Mouse (Mus musculus) midbrain, embryonic 16.5 days (tissue): Measurements from ENCODE around the gene Ascc1. TPM values are rescaled to one million over a fixed set of nuclear protein-coding genes. Genes with fewer than 3 reads are reported as not detected.

ENCODE experiments used
- ATAC-seq: fragments of 200-750 bp; cut with Nextera tagmentation; 2 replicates; pipeline ENCODE4 v1.8.0; 2017; ENCODE audit warnings: moderate TSS enrichment
- H3K27ac ChIP-seq: fragments of 300-500 bp; sonication (generic); 2 replicates; pipeline ENCODE4 v1.5.1; 2014; ENCODE audit warnings: mild to moderate bottlenecking, low read length, mixed read lengths
- H3K27me3 ChIP-seq: fragments of 300-500 bp; sonication (generic); 2 replicates; pipeline ENCODE4 v1.6.1; 2014; ENCODE audit warnings: low read depth, low read length, mixed read lengths; ENCODE audit not compliant: control insufficient read depth, insufficient read depth
- H3K36me3 ChIP-seq: fragments of 300-500 bp; sonication (generic); 2 replicates; pipeline ENCODE4 v1.6.1; 2014; ENCODE audit warnings: mild to moderate bottlenecking, low read length, moderate library complexity, mixed read lengths; ENCODE audit not compliant: control insufficient read depth, insufficient read depth
- H3K4me1 ChIP-seq: fragments of 300-500 bp; sonication (generic); 2 replicates; pipeline ENCODE4 v1.6.1; 2014; ENCODE audit warnings: mild to moderate bottlenecking, low read length, mixed read lengths; ENCODE audit not compliant: control insufficient read depth, insufficient read depth
- H3K4me2 ChIP-seq: fragments of 300-500 bp; sonication (generic); 2 replicates; pipeline ENCODE4 v1.6.1; 2014; ENCODE audit warnings: mild to moderate bottlenecking, low read length, mixed read lengths
- H3K4me3 ChIP-seq: fragments of 300-500 bp; sonication (generic); 2 replicates; pipeline ENCODE4 v1.5.1; 2014; ENCODE audit warnings: low read depth, mild to moderate bottlenecking, low read length, moderate library complexity, mixed read lengths
- H3K9ac ChIP-seq: fragments of 300-500 bp; sonication (generic); 2 replicates; pipeline ENCODE4 v1.6.1; 2014; ENCODE audit warnings: low read depth, low read length, mixed read lengths
- H3K9me3 ChIP-seq: fragments of 300-500 bp; sonication (generic); replicated peaks from 2 replicates; pipeline ENCODE4 v1.6.1; 2014; ENCODE audit warnings: mild to moderate bottlenecking, low read length, mixed read lengths; ENCODE audit not compliant: control insufficient read depth, poor library complexity, severe bottlenecking
- WGBS: fragments of 180-500 bp; shearing (Covaris S2); extraction: QIAGEN DNeasy Blood & Tissue Kit; methylation state at CpG from one replicate; pipeline ENCODE4 v1.1.7; 2014; 5-methylcytosine and 5-hydroxymethylcytosine counted together
- polyA plus RNA-seq: library from polyadenylated mRNA; unstranded; fragments of >200 nt; fragmentation: Nextera tagmentation; extraction: Ambion mirVana; gene quantifications from 2 replicates; pipeline ENCODE4 v1.2.1, GENCODE M21; 2015

Gene Ascc1
- polyA plus RNA-seq, 1 experiment from 2014 or later = 54.5 TPM

GRCm38 (mm10) chr10:59965362-59965695, 37.3 kb upstream of the Ascc1 start:
- no peak overlapping the region for H3K27ac ChIP-seq
- H3K9ac ChIP-seq = no peak overlapping the region
- no peaks in the 10 kb centered on the region for H3K9me3 ChIP-seq
- H3K4me1 ChIP-seq = peaks cover 9% of the 10 kb centered on the region
- no peaks in the 10 kb centered on the region for H3K27me3 ChIP-seq
- no peak overlapping the region for H3K4me2 ChIP-seq
- no peak for ATAC-seq
- no peak overlapping the region for H3K4me3 ChIP-seq
- no peaks in the 10 kb centered on the region for H3K36me3 ChIP-seq
- 28% methylated on average over 9 of the region's 9 CpGs for WGBS

- H3K4me3 ChIP-seq = no peak overlapping the region
- WGBS = 73% methylated on average over 8 of the region's 8 CpGs
- H3K27me3 ChIP-seq = no peaks in the 10 kb centered on the region
- H3K4me1 ChIP-seq = peaks cover 14% of the 10 kb centered on the region
- no peak overlapping the region for H3K9ac ChIP-seq
- ATAC-seq = no peak
- no peak overlapping the region for H3K27ac ChIP-seq
- H3K9me3 ChIP-seq = no peaks in the 10 kb centered on the region
- no peaks in the 10 kb centered on the region for H3K36me3 ChIP-seq
- H3K4me2 ChIP-seq = no peak overlapping the region
These were observed 36.8 kb upstream of the Ascc1 start for GRCm38 (mm10) chr10:59965788-59966187.

- H3K27ac ChIP-seq = no peak overlapping the region
- WGBS = 92% methylated on average over 6 of the region's 6 CpGs
- H3K27me3 ChIP-seq = no peaks in the 10 kb centered on the region
- no peaks in the 10 kb centered on the region for H3K36me3 ChIP-seq
- H3K4me3 ChIP-seq = no peak overlapping the region
- H3K9ac ChIP-seq = no peak overlapping the region
- ATAC-seq = no peak
- no peaks in the 10 kb centered on the region for H3K9me3 ChIP-seq
- H3K4me1 ChIP-seq = peaks cover 17% of the 10 kb centered on the region
- H3K4me2 ChIP-seq = no peak overlapping the region
These were observed 35.9 kb upstream of the Ascc1 start for GRCm38 (mm10) chr10:59966743-59967142.

- no peaks in the 10 kb centered on the region for H3K36me3 ChIP-seq
- no peak for ATAC-seq
- H3K4me2 ChIP-seq = no peak overlapping the region
- H3K27me3 ChIP-seq = no peaks in the 10 kb centered on the region
- H3K9me3 ChIP-seq = no peaks in the 10 kb centered on the region
- no peak overlapping the region for H3K4me3 ChIP-seq
- no peak overlapping the region for H3K27ac ChIP-seq
- 83% methylated on average over 6 of the region's 6 CpGs for WGBS
- H3K9ac ChIP-seq = no peak overlapping the region
- peaks cover 17% of the 10 kb centered on the region for H3K4me1 ChIP-seq
These were observed 35.2 kb upstream of the Ascc1 start for GRCm38 (mm10) chr10:59967309-59967942.

GRCm38 (mm10) chr10:59969821-59970449, 32.7 kb upstream of the Ascc1 start:
- ATAC-seq = peak; percentile 77
- H3K4me1 ChIP-seq = peaks cover 19% of the 10 kb centered on the region
- peak overlapping the region; percentile 98 for H3K27ac ChIP-seq
- peak overlapping the region; percentile 80 for H3K4me2 ChIP-seq
- WGBS = under 1% methylated on average over 25 of the region's 25 CpGs
- H3K27me3 ChIP-seq = no peaks in the 10 kb centered on the region
- H3K9ac ChIP-seq = peak overlapping the region; percentile 97
- H3K36me3 ChIP-seq = no peaks in the 10 kb centered on the region
- peak overlapping the region; percentile 70 for H3K4me3 ChIP-seq
- H3K9me3 ChIP-seq = no peaks in the 10 kb centered on the region

GRCm38 (mm10) chr10:59970450-59971062, 32.0 kb upstream of the Ascc1 start:
- Histone ChIP-seq H3K4me3 (peak overlapping the region; percentile 70), H3K9me3 (no peaks in the 10 kb centered on the region), H3K27me3 (no peaks in the 10 kb centered on the region), H3K9ac (peak overlapping the region; percentile 97), H3K27ac (peak overlapping the region; percentile 98), H3K4me1 (peaks cover 17% of the 10 kb centered on the region), H3K36me3 (no peaks in the 10 kb centered on the region), H3K4me2 (peak overlapping the region; percentile 80)
- ATAC-seq = peak; percentile 8; the same call in 1 of the 2 replicates
- 31% methylated on average over 6 of the region's 6 CpGs for WGBS

GRCm38 (mm10) chr10:59971813-59972212, 30.8 kb upstream of the Ascc1 start:
- Histone ChIP-seq H3K36me3 (no peaks in the 10 kb centered on the region), H3K9me3 (no peaks in the 10 kb centered on the region), H3K4me3 (no peak overlapping the region), H3K9ac (no peak overlapping the region), H3K4me1 (peaks cover 17% of the 10 kb centered on the region), H3K27me3 (no peaks in the 10 kb centered on the region), H3K4me2 (no peak overlapping the region), H3K27ac (no peak overlapping the region)
- 93% methylated on average over 8 of the region's 8 CpGs for WGBS
- no peak for ATAC-seq

GRCm38 (mm10) chr10:59972534-59972933, 30.1 kb upstream of the Ascc1 start:
- Histone ChIP-seq H3K4me1 (peaks cover 17% of the 10 kb centered on the region), H3K9ac (no peak overlapping the region), H3K27ac (no peak overlapping the region), H3K36me3 (no peaks in the 10 kb centered on the region), H3K4me2 (no peak overlapping the region), H3K9me3 (no peaks in the 10 kb centered on the region), H3K4me3 (no peak overlapping the region), H3K27me3 (no peaks in the 10 kb centered on the region)
- WGBS = 38% methylated on average over 2 of the region's 2 CpGs
- no peak for ATAC-seq

GRCm38 (mm10) chr10:59972999-59973398, 29.6 kb upstream of the Ascc1 start:
- no peak overlapping the region for H3K4me2 ChIP-seq
- no peak overlapping the region for H3K9ac ChIP-seq
- no peak for ATAC-seq
- 79% methylated on average over 6 of the region's 6 CpGs for WGBS
- H3K4me3 ChIP-seq = no peak overlapping the region
- H3K9me3 ChIP-seq = no peaks in the 10 kb centered on the region
- no peaks in the 10 kb centered on the region for H3K36me3 ChIP-seq
- H3K4me1 ChIP-seq = peaks cover 17% of the 10 kb centered on the region
- H3K27me3 ChIP-seq = no peaks in the 10 kb centered on the region
- H3K27ac ChIP-seq = no peak overlapping the region
